Mouse (Mus musculus): ENCODE measurements around the gene Mfsd6l. TPM values are rescaled to one million over a fixed set of nuclear protein-coding genes. Genes with fewer than 3 reads are reported as not detected.

Gene Mfsd6l
- polyA plus RNA-seq, 2 experiments = 0.26 to 0.31 TPM

DNA sequence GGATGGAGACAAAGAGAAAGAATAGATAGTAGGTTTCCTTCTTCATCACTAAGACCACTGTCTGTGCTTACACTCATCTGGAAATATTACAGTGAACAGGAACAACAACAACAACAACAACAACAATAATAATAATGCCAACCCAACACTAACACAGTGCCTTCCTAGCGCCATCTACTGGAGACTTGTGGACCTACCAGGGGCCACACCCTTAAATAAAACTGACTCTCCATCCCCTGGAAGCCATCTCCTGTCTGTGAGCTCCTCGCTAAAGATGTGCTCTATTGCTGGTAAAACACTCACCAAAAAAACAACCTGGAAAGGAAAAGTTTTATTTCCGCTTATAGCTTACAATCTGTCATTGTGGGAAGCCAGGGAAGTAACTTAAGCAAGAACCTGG lies 6.4 kb upstream of the Mfsd6l start:
- no peak for TF ChIP-seq POLR2A (IDR thresholded peaks at IDR 0.05; ENCODE audit: borderline replicate concordance, extremely low read depth, insufficient read depth, insufficient read length)
- no peaks in the 10 kb centered on the region for H3K4me1 ChIP-seq (ENCODE audit: control insufficient read depth, insufficient read depth, low read length)
- no peak overlapping the region for H3K9ac ChIP-seq (ENCODE audit: low read depth, low read length, severe bottlenecking)

GRCm38 (mm10) chr11:68550358-68550757 lies 5.6 kb upstream of the Mfsd6l start:
- 51% methylated on average over 4 of the region's 4 CpGs for WGBS
- DNase-seq (ENCODE audit: low spot score) (no peak), ATAC-seq (ENCODE audit: low FRiP score, low read depth) (no peak)
- no peak for TF ChIP-seq POLR2A (IDR thresholded peaks at IDR 0.05; ENCODE audit: borderline replicate concordance, extremely low read depth, insufficient read depth, insufficient read length)
- H3K4me3 ChIP-seq (replicated peaks; ENCODE audit: low read length) = no peak overlapping the region
- peaks cover under 1% of the 10 kb centered on the region; the same call in 1 of the 2 replicates for H3K27me3 ChIP-seq (ENCODE audit: control insufficient read depth, insufficient read depth, low read length)
- no peaks in the 10 kb centered on the region for H3K4me1 ChIP-seq (ENCODE audit: control insufficient read depth, insufficient read depth, low read length)
- no peak overlapping the region for H3K4me2 ChIP-seq (replicated peaks; ENCODE audit: low read depth, low read length, severe bottlenecking)
- H3K9ac ChIP-seq (ENCODE audit: low read depth, low read length, severe bottlenecking) = no peak overlapping the region
- no peaks in the 10 kb centered on the region for H3K9me3 ChIP-seq (ENCODE audit: control insufficient read depth, low read length)
- no peaks in the 10 kb centered on the region for H3K36me3 ChIP-seq (ENCODE audit: control insufficient read depth, insufficient read depth, low read length)
- H3K27ac ChIP-seq (replicated peaks; ENCODE audit: low read depth, low read length) = no peak overlapping the region

More for the DNA sequence above, 6.4 kb upstream of the Mfsd6l start:
- ATAC-seq (ENCODE audit: low FRiP score, low read depth) = no peak
- Histone ChIP-seq H3K36me3 (ENCODE audit: control insufficient read depth, insufficient read depth, low read length) (no peaks in the 10 kb centered on the region), H3K9me3 (ENCODE audit: control insufficient read depth, low read length) (no peaks in the 10 kb centered on the region), H3K4me2 (replicated peaks; ENCODE audit: low read depth, low read length, severe bottlenecking) (no peak overlapping the region), H3K27ac (replicated peaks; ENCODE audit: low read depth, low read length) (no peak overlapping the region), H3K27me3 (ENCODE audit: control insufficient read depth, insufficient read depth, low read length) (no peaks in the 10 kb centered on the region), H3K4me3 (replicated peaks; ENCODE audit: low read length) (no peak overlapping the region)
- DNase-seq (ENCODE audit: low spot score) = no peak
- 57% methylated on average over 3 of the region's 3 CpGs for WGBS

- Histone ChIP-seq H3K27me3 (ENCODE audit: control insufficient read depth, insufficient read depth, low read length) (peaks cover 14% of the 10 kb centered on the region), H3K36me3 (ENCODE audit: control insufficient read depth, insufficient read depth, low read length) (no peaks in the 10 kb centered on the region), H3K4me3 (replicated peaks; ENCODE audit: low read length) (no peak overlapping the region), H3K27ac (replicated peaks; ENCODE audit: low read depth, low read length) (no peak overlapping the region), H3K4me2 (replicated peaks; ENCODE audit: low read depth, low read length, severe bottlenecking) (no peak overlapping the region), H3K4me1 (ENCODE audit: control insufficient read depth, insufficient read depth, low read length) (0 out of 2 replicates have a peak, but pooled peaks cover 3% of the 10 kb centered on the region), H3K9ac (ENCODE audit: low read depth, low read length, severe bottlenecking) (no peak overlapping the region), H3K9me3 (ENCODE audit: control insufficient read depth, low read length) (no peaks in the 10 kb centered on the region)
- no peak for ATAC-seq (ENCODE audit: low FRiP score, low read depth)
- no peak for TF ChIP-seq POLR2A (IDR thresholded peaks at IDR 0.05; ENCODE audit: borderline replicate concordance, extremely low read depth, insufficient read depth, insufficient read length)
- WGBS = 38% methylated on average over 8 of the region's 8 CpGs
- no peak for DNase-seq (ENCODE audit: low spot score)
Observed at GRCm38 (mm10) chr11:68553981-68554471, 2.0 kb upstream of the Mfsd6l start.

DNA sequence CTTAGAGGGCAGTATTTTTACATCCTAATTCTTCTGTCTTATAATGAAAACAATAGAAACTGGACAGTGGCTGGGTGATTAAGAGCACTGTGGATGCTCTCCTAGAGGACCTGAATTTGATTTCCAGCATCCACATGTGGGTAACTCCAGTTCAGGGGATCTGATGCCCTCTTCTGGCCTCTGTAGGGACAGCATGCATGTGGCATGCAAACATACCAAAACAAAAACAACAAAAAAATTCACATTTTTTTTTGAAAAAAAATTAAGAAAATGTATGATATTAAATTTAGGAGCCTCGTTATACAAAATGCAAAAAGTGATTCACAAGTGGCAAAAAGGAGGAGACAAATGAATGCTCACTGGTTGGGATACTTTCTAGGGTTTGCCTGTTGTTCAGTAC lies 3.6 kb downstream of the Mfsd6l start:
- TF ChIP-seq POLR2A (IDR thresholded peaks at IDR 0.05; ENCODE audit: borderline replicate concordance, extremely low read depth, insufficient read depth, insufficient read length) = no peak
- Histone ChIP-seq H3K4me1 (ENCODE audit: control insufficient read depth, insufficient read depth, low read length) (0 out of 2 replicates have a peak, but pooled peaks cover 3% of the 10 kb centered on the region), H3K36me3 (ENCODE audit: control insufficient read depth, insufficient read depth, low read length) (no peaks in the 10 kb centered on the region), H3K9me3 (ENCODE audit: control insufficient read depth, low read length) (no peaks in the 10 kb centered on the region), H3K27me3 (ENCODE audit: control insufficient read depth, insufficient read depth, low read length) (peaks cover 14% of the 10 kb centered on the region), H3K9ac (ENCODE audit: low read depth, low read length, severe bottlenecking) (no peak overlapping the region), H3K27ac (replicated peaks; ENCODE audit: low read depth, low read length) (no peak overlapping the region), H3K4me3 (replicated peaks; ENCODE audit: low read length) (no peak overlapping the region), H3K4me2 (replicated peaks; ENCODE audit: low read depth, low read length, severe bottlenecking) (no peak overlapping the region)
- no peak for DNase-seq (ENCODE audit: low spot score)
- WGBS = 33% methylated on average over 1 of the region's 1 CpGs
- no peak for ATAC-seq (ENCODE audit: low FRiP score, low read depth)

DNA sequence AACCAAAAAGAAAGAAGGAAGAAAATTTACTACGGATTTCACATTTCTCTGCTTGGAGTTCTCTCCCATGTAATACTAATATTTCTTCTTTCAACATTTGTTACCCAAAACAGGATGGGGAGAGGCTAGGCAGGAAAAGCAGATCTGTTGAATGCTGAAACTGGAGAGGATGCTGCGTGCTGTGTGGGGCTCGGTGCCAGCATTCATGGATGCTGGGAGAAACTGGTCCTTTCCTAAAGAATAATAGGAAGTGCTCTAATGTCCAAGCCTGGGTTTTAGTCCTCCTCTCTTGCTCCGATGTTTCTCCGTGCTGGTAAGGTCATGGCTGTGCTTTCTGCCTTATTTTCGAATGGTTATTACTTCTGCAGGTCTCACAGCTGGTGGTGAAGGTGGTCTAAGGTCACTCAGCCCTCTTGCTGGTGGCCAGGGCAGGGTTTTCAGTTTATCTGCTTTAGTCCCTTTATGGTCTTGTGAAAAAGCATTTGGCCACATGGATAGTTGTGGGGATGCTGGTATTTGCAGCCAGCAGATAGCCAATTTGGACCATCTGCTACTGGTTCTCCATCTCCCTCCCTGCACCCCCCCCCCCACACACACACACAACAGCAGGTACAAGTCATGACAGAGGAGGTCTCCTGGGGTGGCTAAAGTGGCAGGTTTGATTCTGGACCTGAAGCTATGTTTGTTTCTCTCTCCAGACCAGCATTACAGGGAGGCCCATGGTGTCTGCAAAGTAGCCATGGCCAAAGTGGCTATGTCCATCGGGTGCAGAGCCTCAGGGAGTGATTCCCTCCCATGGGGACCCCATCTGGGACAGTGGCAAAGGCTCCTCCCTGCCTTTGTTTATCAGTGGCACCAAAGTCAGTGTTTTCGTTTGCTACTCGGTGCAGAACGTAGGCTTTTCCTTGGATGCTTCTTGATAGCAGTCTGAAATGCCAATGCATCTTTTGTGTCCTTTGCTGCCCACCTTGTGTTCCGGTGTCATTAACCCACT lies 6.3 kb downstream of the Mfsd6l start:
- H3K27me3 ChIP-seq (ENCODE audit: control insufficient read depth, insufficient read depth, low read length) = peaks cover 2% of the 10 kb centered on the region; the same call in 1 of the 2 replicates
- no peak overlapping the region for H3K9ac ChIP-seq (ENCODE audit: low read depth, low read length, severe bottlenecking)
- H3K27ac ChIP-seq (replicated peaks; ENCODE audit: low read depth, low read length) = no peak overlapping the region
- 82% methylated on average over 11 of the region's 11 CpGs for WGBS
- H3K4me2 ChIP-seq (replicated peaks; ENCODE audit: low read depth, low read length, severe bottlenecking) = no peak overlapping the region
- no peak for DNase-seq (ENCODE audit: low spot score)
- ATAC-seq (ENCODE audit: low FRiP score, low read depth) = no peak
- no peaks in the 10 kb centered on the region for H3K9me3 ChIP-seq (ENCODE audit: control insufficient read depth, low read length)
- no peaks in the 10 kb centered on the region for H3K36me3 ChIP-seq (ENCODE audit: control insufficient read depth, insufficient read depth, low read length)
- TF ChIP-seq POLR2A (IDR thresholded peaks at IDR 0.05; ENCODE audit: borderline replicate concordance, extremely low read depth, insufficient read depth, insufficient read length) = no peak
- H3K4me1 ChIP-seq (ENCODE audit: control insufficient read depth, insufficient read depth, low read length) = no peaks in the 10 kb centered on the region
- no peak overlapping the region for H3K4me3 ChIP-seq (replicated peaks; ENCODE audit: low read length)
